Mouse (Mus musculus): ENCODE measurements around the gene Crb3. TPM values are rescaled to one million over a fixed set of nuclear protein-coding genes. Genes with fewer than 3 reads are reported as not detected.

Crb3 gene
- total RNA-seq, 2 experiments from 2014 or later = 0.53 to 0.68 TPM

- DNase-seq = peak; percentile 93
- intact Hi-C loops (cut with DNase I; ENCODE audit: low total_unique reads) = loop anchor here (5.0 kb wide), 1 partner anchor 233 kb away; no protein-coding TSS in a partner anchor
Measured at GRCm38 (mm10) chr17:57060231-57060801, 1.4 kb downstream of the Crb3 start.

DNA sequence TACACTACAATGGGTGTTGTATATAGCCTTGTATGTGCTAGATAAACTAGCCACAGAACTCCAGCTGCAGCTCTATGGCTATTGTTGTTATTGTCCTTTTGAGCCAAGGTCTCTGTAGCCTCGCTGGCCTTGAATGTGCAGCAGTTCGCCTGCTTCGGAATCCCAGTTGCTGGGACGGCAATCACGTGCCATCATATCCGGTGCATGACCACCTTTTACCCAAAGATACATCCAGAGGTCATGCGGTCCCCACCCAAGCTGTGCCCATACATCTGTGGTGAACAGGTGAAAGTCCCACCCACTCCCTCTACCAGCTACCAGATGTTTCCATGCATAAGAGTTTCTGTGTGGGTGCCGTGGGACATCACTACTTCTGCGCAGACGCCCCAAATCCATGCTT lies 2.2 kb downstream of the Crb3 start:
- DNase-seq = no peak
- intact Hi-C loops (cut with DNase I; ENCODE audit: low total_unique reads) = loop anchor here (5.0 kb wide), 1 partner anchor 234 kb away; no protein-coding TSS in a partner anchor

DNA sequence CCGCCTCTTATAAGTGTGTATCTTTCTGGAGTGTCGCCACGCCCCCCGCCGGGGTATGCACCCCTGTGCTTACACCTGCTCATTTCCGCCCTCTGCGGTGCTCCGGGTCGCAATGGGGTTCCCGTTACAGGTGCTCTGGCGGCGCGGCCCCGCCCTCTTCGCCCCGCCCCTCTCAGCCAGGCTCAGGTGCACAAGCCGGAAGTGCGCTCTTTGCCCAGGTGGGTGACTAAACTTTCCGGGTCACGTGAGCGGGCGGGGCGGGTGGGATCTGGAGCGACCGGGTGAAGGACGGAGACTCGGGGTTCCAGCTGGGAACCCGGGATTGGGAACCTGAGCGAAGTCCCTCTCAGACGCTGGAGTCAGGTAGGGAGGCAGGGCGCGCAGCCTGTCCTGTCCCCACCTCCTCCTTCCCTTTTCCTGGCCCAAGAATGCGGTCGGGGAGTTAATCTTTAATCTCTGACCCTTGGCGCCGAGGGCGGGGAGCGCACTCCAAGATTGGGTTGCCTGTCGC lies 3.2 kb downstream of the Crb3 start:
- no peak for DNase-seq
- intact Hi-C loops (cut with DNase I; ENCODE audit: low total_unique reads) = loop anchor here (5.0 kb wide), 1 partner anchor 235 kb away; no protein-coding TSS in a partner anchor

DNA sequence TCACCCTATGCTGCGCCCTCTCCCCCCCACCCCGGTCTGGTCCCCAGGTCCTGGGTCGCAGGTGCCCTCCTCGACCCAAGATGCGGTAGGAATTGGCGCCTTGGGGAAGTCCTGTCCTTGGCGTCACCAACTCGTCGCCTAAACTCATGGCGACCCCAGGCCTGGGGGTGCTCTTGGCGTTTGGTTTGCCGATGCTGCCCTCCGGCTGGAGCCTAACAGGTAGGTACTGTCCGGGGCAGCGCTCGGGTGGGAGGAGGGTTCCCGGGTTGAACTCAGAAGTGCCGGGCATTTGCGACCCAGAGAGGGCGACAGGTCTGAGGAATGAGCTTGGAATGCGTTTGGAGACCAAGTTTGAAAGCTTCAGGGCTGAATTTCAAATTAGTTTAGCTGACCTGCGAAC lies 3.6 kb downstream of the Crb3 start:
- intact Hi-C loops (cut with DNase I; ENCODE audit: low total_unique reads) = loop anchor here (5.0 kb wide), 1 partner anchor 235 kb away; no protein-coding TSS in a partner anchor
- no peak for DNase-seq

DNA sequence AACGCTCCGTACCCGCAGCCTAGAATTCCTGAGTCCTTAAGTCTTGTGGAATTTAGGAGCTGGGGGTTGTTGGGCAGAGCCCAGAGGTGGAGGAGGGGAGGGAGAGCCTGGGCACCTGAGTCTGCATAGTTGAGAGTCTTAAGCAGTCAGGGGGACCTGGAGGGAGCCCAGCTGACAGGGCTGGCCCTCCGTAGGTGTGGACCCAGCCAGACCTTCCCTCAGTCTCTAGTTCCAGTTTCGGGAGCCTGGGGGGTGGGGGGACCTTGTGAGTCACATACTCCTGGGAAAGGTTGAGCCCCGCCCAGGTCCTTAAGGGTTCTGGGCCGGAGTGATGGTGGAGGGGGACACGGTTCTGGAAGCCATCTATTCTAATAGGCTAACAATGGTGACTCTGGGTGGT lies 4.1 kb downstream of the Crb3 start:
- no peak for DNase-seq
- intact Hi-C loops (cut with DNase I; ENCODE audit: low total_unique reads) = loop anchor here (5.0 kb wide), 1 partner anchor 236 kb away; no protein-coding TSS in a partner anchor

DNA sequence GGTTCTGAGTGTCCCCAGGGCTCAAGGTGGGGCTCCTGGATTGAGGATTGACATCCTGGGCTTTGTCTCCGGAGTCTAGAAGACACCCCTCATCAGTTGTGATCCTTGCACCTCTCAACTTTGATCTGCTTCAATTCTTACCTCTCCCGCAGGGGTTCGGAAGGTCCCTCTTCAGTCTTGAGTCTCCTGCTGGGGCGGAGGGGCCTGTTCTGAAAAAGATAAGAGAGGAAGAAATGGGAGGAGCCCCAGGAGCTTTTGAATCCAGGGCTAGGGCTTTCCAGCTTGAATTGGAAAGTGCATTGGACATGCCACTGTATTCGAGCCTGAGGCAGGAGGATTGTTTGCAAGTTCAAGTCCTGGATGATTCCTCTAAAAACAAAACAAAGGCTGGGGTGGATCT lies 8.0 kb downstream of the Crb3 start:
- intact Hi-C loops (cut with DNase I; ENCODE audit: low total_unique reads) = no loop called here
- DNase-seq = no peak

DNA sequence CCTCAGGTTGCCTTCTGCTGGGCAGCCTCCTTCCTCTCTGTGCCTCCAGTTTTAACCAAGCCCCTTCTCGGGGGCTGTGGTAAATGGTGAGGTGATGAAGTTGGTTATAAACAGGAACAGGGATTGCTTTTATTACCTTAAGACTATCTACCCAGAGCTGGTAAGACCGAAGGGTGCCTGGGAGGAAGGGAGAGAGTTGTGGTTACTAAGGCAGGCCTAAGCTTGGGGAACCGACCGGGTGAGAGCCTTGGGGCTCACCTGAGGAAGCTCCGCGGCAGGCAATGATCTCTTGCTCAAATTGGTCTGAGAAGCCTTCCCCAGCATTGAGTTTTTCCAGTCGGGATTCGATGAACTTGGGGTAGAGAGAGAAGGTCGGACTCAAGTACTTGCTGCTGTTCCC lies 11.4 kb downstream of the Crb3 start:
- no peak for DNase-seq

GRCm38 (mm10) chr17:57070699-57071098 lies 11.8 kb downstream of the Crb3 start:
- intact Hi-C loops (cut with DNase I; ENCODE audit: low total_unique reads) = no loop called here

More for the DNA sequence above, 11.4 kb downstream of the Crb3 start:
- intact Hi-C loops (cut with DNase I; ENCODE audit: low total_unique reads) = no loop called here

DNA sequence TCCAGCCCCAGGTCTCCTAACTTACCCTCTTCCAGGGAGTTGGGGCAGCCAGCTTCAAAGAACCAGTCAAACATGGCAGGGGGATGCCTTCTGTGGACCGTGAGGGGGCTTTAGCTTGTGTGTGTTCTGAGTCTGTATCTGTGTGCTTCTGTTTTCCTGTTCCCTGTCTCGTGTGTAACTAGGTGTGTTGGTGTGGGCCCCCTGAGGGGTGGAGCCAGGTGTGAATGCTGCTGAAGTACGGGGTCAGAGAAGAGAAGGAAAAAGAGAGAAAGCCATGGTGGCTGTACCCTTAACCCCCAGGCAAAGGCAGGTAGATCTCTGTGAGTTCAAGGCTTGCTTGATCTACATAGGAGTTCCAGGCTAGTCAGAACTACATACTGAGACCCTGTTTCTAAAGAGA lies 18.0 kb downstream of the Crb3 start:
- DNase-seq = no peak
- intact Hi-C loops (cut with DNase I; ENCODE audit: low total_unique reads) = no loop called here

More at GRCm38 (mm10) chr17:57070699-57071098, 11.8 kb downstream of the Crb3 start:
- no peak for DNase-seq

DNA sequence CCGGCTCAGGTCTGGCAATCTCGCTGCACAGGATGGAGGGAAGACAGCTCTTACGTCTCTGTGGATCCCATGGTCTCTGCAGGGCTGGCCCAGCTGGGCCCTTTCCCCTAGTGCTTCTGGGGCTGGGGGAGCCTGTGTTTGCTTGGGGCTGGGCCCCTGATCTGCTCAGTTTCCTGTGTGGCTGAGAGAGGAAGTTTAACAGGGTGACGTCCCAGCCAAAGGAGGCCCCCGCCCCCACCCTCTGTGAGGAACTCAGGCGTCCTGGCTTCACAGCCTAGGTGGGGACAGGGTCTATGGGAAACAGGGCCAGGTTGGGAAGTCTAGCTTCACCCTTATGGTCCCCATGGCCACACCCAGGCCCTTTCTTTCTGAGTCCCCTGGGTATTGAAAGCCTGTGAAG lies 19.4 kb downstream of the Crb3 start, which contains the start of gene Dennd1c:
Gene Dennd1c (minus strand): TSS at position 179 of the 400 bp plus-strand sequence.
- intact Hi-C loops (cut with DNase I; ENCODE audit: low total_unique reads) = no loop called here
- DNase-seq = no peak

DNA sequence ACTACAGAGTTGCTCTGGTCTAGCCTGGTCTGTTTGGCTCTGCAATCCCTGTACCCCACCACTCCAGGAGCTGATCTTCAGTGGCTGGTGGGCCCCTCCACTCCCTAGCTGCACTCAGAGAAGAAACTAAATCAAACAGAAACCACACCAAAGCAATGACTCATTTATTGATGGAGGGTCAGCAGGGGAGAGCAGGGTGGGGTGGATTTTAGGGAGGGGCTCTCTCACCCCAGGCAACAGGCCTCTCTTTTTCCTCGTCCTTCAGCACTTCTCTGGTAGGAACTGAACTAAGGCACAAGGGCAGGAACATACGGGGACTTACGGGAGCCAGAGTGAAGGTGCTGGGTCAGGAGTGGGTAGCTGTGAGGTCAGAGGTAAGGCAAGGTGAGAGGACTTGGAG lies 21.0 kb downstream of the Crb3 start:
- intact Hi-C loops (cut with DNase I; ENCODE audit: low total_unique reads) = no loop called here
- DNase-seq = no peak

GRCm38 (mm10) chr17:57081234-57081842 lies 22.4 kb downstream of the Crb3 start:
- intact Hi-C loops (cut with DNase I; ENCODE audit: low total_unique reads) = no loop called here
- DNase-seq = no peak

- DNase-seq = no peak
- intact Hi-C loops (cut with DNase I; ENCODE audit: low total_unique reads) = no loop called here
Measured at GRCm38 (mm10) chr17:57082481-57082880, 23.6 kb downstream of the Crb3 start.

- no peak for DNase-seq
- intact Hi-C loops (cut with DNase I; ENCODE audit: low total_unique reads) = no loop called here
Measured at GRCm38 (mm10) chr17:57085970-57086757, 27.3 kb downstream of the Crb3 start.

- DNase-seq = peak; percentile 50
- intact Hi-C loops (cut with DNase I; ENCODE audit: low total_unique reads) = no loop called here
Measured at GRCm38 (mm10) chr17:57087049-57087832, 28.3 kb downstream of the Crb3 start, which contains the start of gene Tubb4a. TSS of gene Tubb4a (minus strand) at chr17:57087782.

- DNase-seq = no peak
- intact Hi-C loops (cut with DNase I; ENCODE audit: low total_unique reads) = loop anchor here (10.0 kb wide), 1 partner anchor 241 kb away; no protein-coding TSS in a partner anchor
Measured at GRCm38 (mm10) chr17:57094222-57094621, 35.3 kb downstream of the Crb3 start.

DNA sequence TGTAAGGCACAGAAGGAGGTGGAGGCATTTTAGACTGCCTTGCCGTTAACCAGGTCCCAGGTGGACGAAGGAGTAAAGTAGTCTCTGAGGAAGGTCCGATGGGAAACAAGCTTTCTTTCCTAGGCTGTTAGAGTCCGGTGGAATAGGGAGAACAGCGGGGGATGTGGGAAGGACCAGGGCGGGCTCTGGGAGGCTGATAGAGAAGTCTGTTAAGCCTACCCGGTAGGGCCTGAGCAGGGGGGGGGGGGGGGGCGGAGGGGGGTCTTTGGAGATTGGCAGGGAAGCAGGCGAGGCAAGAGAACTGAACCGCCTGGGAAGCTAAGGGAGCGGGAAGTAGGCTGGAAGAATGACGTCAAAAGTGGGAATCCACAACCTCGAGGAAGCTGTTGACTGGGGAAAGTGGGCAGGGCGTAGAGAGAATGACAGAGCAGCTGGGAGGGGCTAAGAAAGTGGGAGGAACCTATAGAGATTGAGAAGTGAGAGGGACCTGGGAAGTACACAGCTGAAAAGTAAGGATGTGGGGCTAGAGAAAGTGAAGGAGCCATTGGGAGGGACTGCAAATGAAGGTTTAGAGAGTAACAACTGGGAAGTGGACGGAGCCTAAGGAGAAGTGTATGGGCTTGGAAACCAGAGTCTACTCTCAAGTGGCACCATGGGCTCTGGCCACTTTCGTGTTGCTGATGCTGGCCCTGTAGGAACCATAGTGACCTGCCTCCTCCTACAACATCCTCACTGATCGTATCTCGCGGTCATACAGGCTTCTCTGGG lies 37.1 kb downstream of the Crb3 start:
- DNase-seq = peak; percentile 28
- intact Hi-C loops (cut with DNase I; ENCODE audit: low total_unique reads) = loop anchor here (5.0 to 10.0 kb wide), 2 partner anchors 71 to 239 kb away; no protein-coding TSS in a partner anchor

DNA sequence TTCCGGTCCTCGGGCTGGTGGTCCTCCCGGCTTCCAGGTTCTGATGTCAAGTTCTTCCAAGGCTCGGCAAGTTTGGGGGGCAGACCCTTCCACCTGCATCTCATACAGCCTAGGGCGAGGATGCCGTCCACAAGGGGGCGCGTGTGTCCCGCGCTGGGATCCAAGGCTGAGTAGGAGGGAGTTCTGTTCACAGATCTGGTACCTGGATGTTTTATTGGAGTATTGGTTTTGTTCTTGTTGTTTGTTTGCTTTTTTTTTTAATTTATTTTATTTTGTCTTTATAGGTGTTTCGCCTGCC lies 37.7 kb downstream of the Crb3 start:
- peak; percentile 83 for DNase-seq
- intact Hi-C loops (cut with DNase I; ENCODE audit: low total_unique reads) = loop anchor here (5.0 to 10.0 kb wide), 2 partner anchors 71 to 238 kb away; no protein-coding TSS in a partner anchor
